Mouse (Mus musculus) bone marrow, adult 2 months (tissue): Measurements from ENCODE around the gene Ddah1.

Source experiments
- CTCF ChIP-seq: fragments of 200-500 bp; IDR thresholded peaks from 2 replicates; pipeline ENCODE4 v1.5.1; 2011; ENCODE audit warnings: low read length, control low read depth; ENCODE audit not compliant: control insufficient read depth, insufficient read depth
- POLR2A ChIP-seq: fragments of 200-500 bp; IDR thresholded peaks from 2 replicates; pipeline ENCODE4 v1.6.1; 2011; ENCODE audit warnings: low read depth, mild to moderate bottlenecking, control low read depth, low read length, borderline replicate concordance; ENCODE audit not compliant: control insufficient read depth

DNA sequence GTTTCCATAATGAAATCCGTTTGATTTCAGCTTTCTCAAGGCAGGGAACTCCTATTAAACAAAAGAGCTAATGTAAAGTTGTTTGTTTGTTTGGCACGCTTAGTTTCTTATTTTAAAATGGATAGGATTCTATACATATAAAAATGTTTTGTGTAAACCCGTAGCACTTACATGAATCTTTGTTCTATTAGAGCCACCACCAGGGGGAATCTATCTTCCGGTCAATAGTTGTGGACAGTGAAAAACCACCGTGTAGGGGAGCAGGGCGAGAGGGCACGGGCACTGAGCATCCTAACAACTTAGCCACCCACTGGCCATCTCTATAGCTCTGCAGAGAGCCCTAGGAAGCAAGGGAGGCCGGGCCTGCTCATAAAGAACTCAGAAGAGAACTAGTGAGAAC is 33.4 kb upstream of the Ddah1 start:
- TF ChIP-seq CTCF (no peak), POLR2A (no peak)
